Mouse (Mus musculus) T-cell, adult 2 months (primary cell): Measurements from ENCODE around the gene Pcdh20.

Experiments used
- DNase-seq: peaks from one replicate; pipeline ENCODE4 v3.0.0; 2022; ENCODE audit warnings: low spot score

Pcdh20 gene

DNA sequence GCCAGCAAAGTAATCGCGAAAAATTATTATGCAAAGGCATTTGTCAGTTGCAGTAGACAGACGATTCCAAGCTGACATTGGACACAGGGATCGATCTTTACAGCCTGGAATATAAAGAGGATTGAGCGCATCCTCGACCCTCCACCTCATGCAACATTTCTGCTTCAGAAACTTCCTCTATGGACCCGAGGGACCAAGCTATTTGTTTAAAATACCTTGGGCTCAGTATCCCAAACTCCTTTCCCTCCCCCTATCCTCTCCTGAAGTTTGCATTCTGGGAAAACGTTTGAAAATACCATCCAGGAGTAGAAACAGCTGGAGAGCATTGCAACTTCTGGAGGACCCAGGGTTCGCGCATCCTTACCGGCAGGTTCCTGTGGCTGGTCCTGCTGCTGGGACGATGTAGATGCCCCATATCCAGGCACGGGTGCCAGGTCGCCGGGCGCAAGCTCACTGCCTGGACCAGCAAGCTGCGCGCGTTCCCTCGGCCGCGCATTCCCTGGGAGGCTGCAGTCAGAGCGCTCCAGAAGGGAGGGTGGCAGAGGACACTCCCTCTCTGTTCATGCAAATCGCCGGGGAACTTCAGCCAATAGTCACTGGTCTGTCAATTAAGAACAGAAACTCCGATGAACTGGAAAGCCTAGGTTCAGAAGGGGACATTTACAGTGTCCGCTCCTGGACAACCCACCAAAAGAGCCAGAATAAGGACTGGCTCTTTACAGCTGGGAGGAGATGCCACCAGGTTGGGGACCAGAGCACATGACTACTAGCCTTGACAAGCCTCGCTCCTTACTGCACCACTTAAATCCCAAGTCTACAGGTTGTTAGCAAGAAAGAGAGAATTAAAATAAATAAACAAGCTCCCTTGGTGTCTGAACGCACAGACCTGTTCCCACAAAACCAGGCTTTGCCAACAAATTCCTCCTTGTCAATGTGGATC is at the start of gene Pcdh20:
Gene Pcdh20 (minus strand): TSS at position 902 of the 940 bp plus-strand sequence.
- no peak for DNase-seq

DNA sequence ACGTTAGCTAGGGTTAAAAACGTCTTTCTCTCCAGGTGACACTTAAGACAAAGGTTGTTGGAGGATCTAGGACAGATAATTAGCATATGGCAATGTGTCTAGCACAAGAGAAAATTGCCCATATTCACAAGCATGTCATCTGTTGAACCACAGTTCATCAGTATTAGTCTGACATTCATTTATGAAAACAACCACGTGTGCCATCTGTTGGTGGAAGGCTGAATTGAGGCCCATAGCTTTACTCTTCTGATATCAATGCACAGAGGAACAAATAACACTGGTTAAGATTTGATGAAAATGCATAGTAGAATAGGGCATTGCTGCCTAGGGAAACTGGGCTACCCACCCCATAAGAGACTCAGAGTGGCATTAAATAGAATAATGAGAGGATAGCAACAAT is 8.7 kb upstream of the Pcdh20 start:
- DNase-seq, result no peak

GRCm38 (mm10) chr14:88469956-88470355 is 1.2 kb downstream of the Pcdh20 start:
- DNase-seq, result no peak

DNA sequence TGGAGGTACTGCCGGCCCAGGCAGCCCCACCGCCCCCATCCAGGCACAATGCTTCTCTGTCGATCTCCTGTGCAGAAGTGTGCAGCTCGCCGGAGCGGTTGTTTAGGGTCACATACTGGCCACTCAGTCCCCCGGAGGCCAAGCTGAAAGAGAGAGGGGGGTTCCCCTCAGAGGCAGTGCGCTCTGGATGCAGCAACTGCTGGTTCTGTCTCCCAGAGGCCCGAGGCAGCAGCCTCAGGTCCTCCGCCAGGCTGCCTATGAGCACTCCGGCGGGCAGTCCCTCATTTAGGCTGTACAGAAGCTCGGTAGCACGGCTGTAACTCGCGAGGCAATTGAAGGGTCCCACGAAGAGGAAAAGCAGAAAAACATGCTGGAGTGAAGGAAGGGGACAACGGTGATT is 1.8 kb downstream of the Pcdh20 start:
- no peak for DNase-seq

DNA sequence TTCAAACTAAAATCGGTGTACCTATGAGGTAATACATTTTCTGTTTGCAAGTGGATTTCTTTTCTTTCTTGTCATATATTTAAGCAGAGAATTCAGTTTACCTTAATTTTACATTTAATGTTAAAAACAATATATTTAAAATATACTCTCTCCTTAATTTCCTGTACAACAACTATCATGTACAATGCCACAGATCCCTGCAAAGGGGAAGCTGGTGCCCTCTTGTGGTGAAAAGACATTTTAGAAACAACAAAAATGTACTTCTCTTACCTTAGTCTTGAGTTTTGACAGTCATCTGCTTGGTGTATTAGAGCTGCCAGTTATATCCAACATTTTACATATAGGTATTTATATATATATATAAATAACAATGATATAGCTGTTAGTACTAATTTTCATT is 4.8 kb downstream of the Pcdh20 start:
- no peak for DNase-seq

DNA sequence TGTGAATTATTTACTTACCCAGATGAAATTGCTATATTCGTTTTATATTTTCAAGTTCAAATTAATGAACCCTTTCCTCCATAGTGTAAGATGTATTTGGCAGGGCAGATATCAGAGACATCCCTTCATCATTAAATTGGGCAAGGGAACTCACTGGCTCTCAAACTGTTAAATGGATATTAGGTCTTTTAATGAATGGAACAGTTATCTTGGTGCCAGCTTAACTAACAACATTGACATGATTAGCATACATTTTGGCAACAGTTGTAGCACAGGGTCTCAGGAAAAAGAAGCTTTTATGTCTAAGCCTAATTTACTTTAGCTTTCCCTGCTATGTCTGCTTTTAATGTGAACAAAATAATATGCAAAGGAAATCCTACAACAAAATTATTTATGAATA is 6.8 kb downstream of the Pcdh20 start:
- DNase-seq, result no peak

DNA sequence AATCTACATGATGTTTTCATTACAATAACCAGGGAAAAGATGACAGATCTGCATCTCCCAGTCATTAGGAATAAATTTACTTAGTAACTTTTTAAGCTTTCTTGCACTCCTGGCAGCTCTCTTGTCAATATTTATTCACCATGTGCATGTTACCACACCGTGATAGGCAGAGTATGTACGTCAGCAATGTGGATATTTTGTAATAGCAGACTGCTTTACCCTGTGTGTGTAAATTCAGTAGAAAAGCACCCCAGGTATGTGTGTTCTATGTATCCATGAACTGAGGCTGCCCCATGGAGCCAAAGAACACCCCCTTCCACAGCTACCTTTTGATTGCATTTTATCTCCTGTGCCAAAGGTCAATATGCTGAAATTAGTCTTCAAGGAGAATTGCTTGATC is 7.8 kb downstream of the Pcdh20 start:
- no peak for DNase-seq

- no peak for DNase-seq
Measured at GRCm38 (mm10) chr14:88462944-88463343, 8.3 kb downstream of the Pcdh20 start.

DNA sequence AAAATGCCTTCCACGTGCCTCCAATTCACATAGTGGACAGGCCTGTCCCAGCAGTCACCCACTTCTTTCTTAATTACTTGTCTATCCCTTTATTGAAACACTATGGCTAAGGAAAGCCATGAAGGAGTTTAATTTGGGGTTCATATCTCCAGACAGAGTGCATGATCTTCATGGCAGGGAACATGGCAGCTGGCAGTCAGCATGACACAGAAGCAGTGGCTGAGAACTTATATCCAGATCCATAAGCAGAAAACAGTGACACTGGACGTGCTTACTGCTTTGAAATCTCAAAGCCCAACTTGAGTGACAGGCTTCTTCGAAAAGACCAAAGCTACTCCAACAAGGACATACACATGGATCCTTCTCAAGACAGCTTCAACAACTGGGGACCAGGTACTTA is 10.5 kb downstream of the Pcdh20 start:
- DNase-seq, result no peak

GRCm38 (mm10) chr14:88443304-88443703 is 27.9 kb downstream of the Pcdh20 start:
- DNase-seq, result no peak

DNA sequence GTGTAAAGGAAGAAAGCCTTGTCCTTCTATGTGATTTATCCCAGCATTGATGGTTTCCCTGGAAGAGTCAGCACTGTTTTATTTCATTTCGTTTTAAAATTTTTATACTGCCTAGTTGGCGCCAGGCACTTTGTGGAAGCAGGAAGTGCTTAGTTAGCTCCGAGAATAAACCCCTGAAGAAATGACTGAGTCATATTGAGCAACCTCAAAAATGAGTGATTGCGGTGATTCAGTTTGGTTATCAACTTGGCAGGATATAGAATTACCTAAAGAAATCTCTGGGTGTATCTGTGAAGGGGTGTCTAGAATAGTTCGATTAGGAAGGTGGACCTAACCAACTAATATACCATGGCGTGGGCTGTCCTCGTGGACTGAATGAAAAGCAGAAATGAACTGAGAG is 41.8 kb downstream of the Pcdh20 start:
- DNase-seq, result no peak

GRCm38 (mm10) chr14:88427370-88427769 is 43.8 kb downstream of the Pcdh20 start:
- DNase-seq, result no peak
